Mouse (Mus musculus) left cerebral cortex, adult 8-10 months (tissue): ENCODE measurements around the gene Olfr1419. TPM values are rescaled to one million over a fixed set of nuclear protein-coding genes. Genes with fewer than 3 reads are reported as not detected.

Source experiments
- microRNA-seq, 2 experiments: library from miRNA; unstranded; fragments of <30 nt; microRNA quantifications; one replicate each; pipeline ENCODE4 v1.2.0; 2022
- total RNA-seq, 4 experiments: library from RNA; stranded (reverse); gene quantifications; 2 replicates each; pipeline ENCODE4 v1.2.4; 2022

Olfr1419 gene
- total RNA-seq, 4 experiments from 2014 or later = 0.13 TPM; not detected in 3

Small RNAs within 50 kb of the gene (microRNA-seq; reads per million reads assigned to microRNA genes)
- gene Mir6994 = 6.8 to 8.4 reads per million in 2 experiments

Other genes starting within 250 kb of the Olfr1419 start
- not detected for gene Ms4a3, start 234.3 kb downstream of the Olfr1419 start, total RNA-seq
- gene Oosp2, start 214.5 kb downstream of the Olfr1419 start, total RNA-seq = not detected
- gene Oosp1, start 184.0 kb downstream of the Olfr1419 start, total RNA-seq = not detected
- gene Oosp3, start 178.1 kb downstream of the Olfr1419 start, total RNA-seq = not detected
- not detected for gene Gif, start 127.6 kb downstream of the Olfr1419 start, total RNA-seq
- 10 to 100 TPM; 36.1 to 45.6 (median 42.7) TPM for gene Mrpl16, start 104.7 kb downstream of the Olfr1419 start, total RNA-seq
- gene Stx3, start 55.7 kb downstream of the Olfr1419 start, total RNA-seq = 10 to 100 TPM; 27.7 to 33.8 (median 29.7) TPM
- gene Olfr1417, start 35.9 kb downstream of the Olfr1419 start, total RNA-seq = not detected
- not detected for gene Olfr1418, start 14.0 kb downstream of the Olfr1419 start, total RNA-seq
- not detected for gene Olfr1420, start 11.5 kb upstream of the Olfr1419 start, total RNA-seq
- 10 to 100 TPM; 19.4 to 22.9 (median 21.1) TPM for gene Patl1, start 37.3 kb upstream of the Olfr1419 start, total RNA-seq
- 10 to 100 TPM; 56.8 to 62.7 (median 59.6) TPM for gene Osbp, start 90.8 kb upstream of the Olfr1419 start, total RNA-seq
- gene Olfr1423, start 166.2 kb upstream of the Olfr1419 start, total RNA-seq = not detected
- not detected for gene Olfr1424, start 187.6 kb upstream of the Olfr1419 start, total RNA-seq
- gene Olfr1425, start 202.6 kb upstream of the Olfr1419 start, total RNA-seq = not detected
- not detected for gene Olfr1426, start 216.9 kb upstream of the Olfr1419 start, total RNA-seq
- not detected for gene Olfr1427, start 228.2 kb upstream of the Olfr1419 start, total RNA-seq
- not detected for gene Olfr1428, start 240.8 kb upstream of the Olfr1419 start, total RNA-seq
- not detected for gene Olfr76, start 248.1 kb upstream of the Olfr1419 start, total RNA-seq